17 mouse cellular contexts compared by ENCODE assay signal in genomic region chr17:56112743-56113142, GRCm38 (mm10). TPM values are rescaled to one million over a fixed set of nuclear protein-coding genes. Genes with fewer than 3 reads are reported as not detected.
"Had no signal": no experiment of that assay in that cellular context is flagged by ENCODE, and none has a peak within 500 bp of the region (broad histone marks: within the 10 kb centered on the region; RNA-seq: fewer than 3 reads in every experiment).

No protein-coding gene starts in this region.

- DNase-seq: kidney, adult 2 months; kidney, postnatal 14 days; liver, embryonic 13.5 days; liver, postnatal 0 days; lung, postnatal 36 days; right cerebral cortex, postnatal 14 days; thymus, adult 2 months; thymus, postnatal 25 days had no signal

- H3K36me3 ChIP-seq: limb, embryonic 10.5 days; liver, embryonic 13.5 days; midbrain, embryonic 15.5 days; neural tube, embryonic 12.5 days; stomach, embryonic 15.5 days had no signal

- H3K4me2 ChIP-seq: kidney, embryonic 15.5 days; liver, embryonic 13.5 days; midbrain, embryonic 11.5 days; midbrain, embryonic 15.5 days; neural tube, embryonic 12.5 days; stomach, embryonic 15.5 days had no signal

- H3K4me3 ChIP-seq: kidney, embryonic 15.5 days; left cerebral cortex, adult 2 months; limb, embryonic 10.5 days; liver, embryonic 13.5 days; midbrain, embryonic 15.5 days; neural tube, embryonic 12.5 days; stomach, embryonic 15.5 days had no signal

- H3K27ac ChIP-seq: kidney, embryonic 15.5 days; left cerebral cortex, adult 2 months; limb, embryonic 10.5 days; liver, embryonic 13.5 days; midbrain, embryonic 15.5 days; neural tube, embryonic 12.5 days; stomach, embryonic 15.5 days had no signal

- H3K9me3 ChIP-seq: kidney, embryonic 15.5 days; limb, embryonic 10.5 days; liver, embryonic 13.5 days; midbrain, embryonic 15.5 days; neural tube, embryonic 12.5 days; stomach, embryonic 15.5 days had no signal

- ATAC-seq: liver, postnatal 0 days had no signal

- H3K27me3 ChIP-seq: midbrain, embryonic 15.5 days; stomach, embryonic 15.5 days had no signal

- H3K9ac ChIP-seq: kidney, embryonic 15.5 days; liver, embryonic 13.5 days; liver, postnatal 0 days; midbrain, embryonic 15.5 days; neural tube, embryonic 12.5 days; stomach, embryonic 15.5 days had no signal

RNA-seq across cellular contexts. Expression of gene Plin4, which starts 3.1 kb away (rescaled TPM):
- total RNA-seq: megakaryocyte progenitor cell, adult 5-6 weeks; monocyte, adult 5-6 weeks had no signal
- polyA plus RNA-seq: liver, embryonic 13.5 days had no signal

RNA-seq across cellular contexts. Expression of gene Plin5, which starts 4.7 kb away (rescaled TPM):
- total RNA-seq: megakaryocyte progenitor cell, adult 5-6 weeks; monocyte, adult 5-6 weeks had no signal

RNA-seq across cellular contexts. Expression of gene Lrg1, which starts 9.1 kb away (rescaled TPM):
- total RNA-seq: monocyte, adult 5-6 weeks had no signal
- polyA plus RNA-seq: midbrain, embryonic 11.5 days; neural tube, embryonic 12.5 days had no signal
